21 mouse cellular contexts compared by ENCODE assay signal in the genomic region with DNA sequence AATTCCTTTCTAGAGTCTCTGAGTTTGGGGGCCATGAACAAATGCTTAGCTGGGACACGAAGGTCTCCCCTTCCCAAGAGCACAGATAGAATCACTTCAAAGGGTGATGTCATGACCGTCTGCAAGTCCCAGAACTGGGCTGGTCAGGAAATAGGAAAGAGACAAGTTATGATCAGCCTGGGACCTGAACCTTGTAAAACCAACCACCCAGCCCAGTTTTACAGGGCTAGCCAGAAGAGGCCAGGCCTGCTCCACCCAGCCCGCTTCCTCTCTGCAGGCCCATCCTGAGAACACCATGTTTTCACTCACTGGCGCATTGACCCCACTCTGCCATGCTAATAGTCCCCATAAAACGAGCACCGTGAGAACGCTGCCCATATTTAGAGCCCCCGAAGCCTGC. TPM values are rescaled to one million over a fixed set of nuclear protein-coding genes. Genes with fewer than 3 reads are reported as not detected.
DNase-seq lines count a peak whose midpoint lies in the region; ATAC-seq and TF ChIP-seq lines count a peak whose summit lies in the region.
"Had no signal": no experiment of that assay in that cellular context is flagged by ENCODE, and none has a peak within 500 bp of the region (broad histone marks: within the 10 kb centered on the region; RNA-seq: fewer than 3 reads in every experiment).

No protein-coding gene starts in this region.

- peak; percentile 33 for DNase-seq in gastrocnemius, postnatal 25 days
- no peak for DNase-seq in gastrocnemius, postnatal 10 days
- DNase-seq in lung, adult 18-20 months, result peak; percentile 46 to 70
- no peak for DNase-seq in lung, postnatal 14 days
- no peak for DNase-seq in limb, embryonic 11.5 days (ENCODE audit: low spot score)
- DNase-seq in lung, postnatal 36 days, result peak; percentile 74
- DNase-seq in midbrain, postnatal 0 days (ENCODE audit: low spot score), result no peak
- DNase-seq in B cell, adult 2 months, result no peak
- DNase-seq: adrenal gland, postnatal 14 days; cerebellum, adult 8-10 months; gastrocnemius, postnatal 36 days; kidney, adult 11 months; left cerebral cortex, postnatal 4 days; liver, embryonic 13.5 days had no signal

- H3K4me2 ChIP-seq in limb, embryonic 11.5 days (ENCODE audit: low read depth, severe bottlenecking), result no peak overlapping the region
- no peak overlapping the region for H3K4me2 ChIP-seq in midbrain, postnatal 0 days (ENCODE audit: low read depth, low read length, poor library complexity, severe bottlenecking)
- H3K4me2 ChIP-seq: forebrain, embryonic 13.5 days; liver, embryonic 13.5 days; lung, embryonic 15.5 days; midbrain, embryonic 12.5 days had no signal

- no peaks in the 10 kb centered on the region for H3K9me3 ChIP-seq in limb, embryonic 11.5 days (ENCODE audit: control insufficient read depth, low read length)
- H3K9me3 ChIP-seq in midbrain, postnatal 0 days (ENCODE audit: low read length), result no peaks in the 10 kb centered on the region
- H3K9me3 ChIP-seq: forebrain, embryonic 13.5 days; hindbrain, embryonic 10.5 days; liver, embryonic 13.5 days; lung, embryonic 15.5 days; midbrain, embryonic 12.5 days had no signal

- no peak overlapping the region for H3K4me3 ChIP-seq in limb, embryonic 11.5 days (ENCODE audit: low read depth, low read length)
- H3K4me3 ChIP-seq in midbrain, postnatal 0 days (ENCODE audit: low read depth, low read length), result no peak overlapping the region
- H3K4me3 ChIP-seq: forebrain, embryonic 13.5 days; hindbrain, embryonic 10.5 days; liver, embryonic 13.5 days; lung, embryonic 15.5 days; midbrain, embryonic 12.5 days had no signal

- H3K27me3 ChIP-seq in limb, embryonic 11.5 days (ENCODE audit: control insufficient read depth, insufficient read depth, low read length), result no peaks in the 10 kb centered on the region
- no peaks in the 10 kb centered on the region for H3K27me3 ChIP-seq in midbrain, postnatal 0 days (ENCODE audit: insufficient read depth, low read length)
- H3K27me3 ChIP-seq: forebrain, embryonic 13.5 days; liver, embryonic 13.5 days; lung, embryonic 15.5 days had no signal

- no peak for ATAC-seq in limb, embryonic 11.5 days (ENCODE audit: insufficient number of reproducible peaks, low FRiP score, low TSS enrichment, low read depth)
- no peak for ATAC-seq in midbrain, postnatal 0 days (ENCODE audit: low FRiP score)
- ATAC-seq: CD4-positive, CD25-positive, alpha-beta regulatory T cell, adult 4 months; forebrain, embryonic 13.5 days; hindbrain, embryonic 16.5 days had no signal

- TF ChIP-seq CTCF in midbrain, postnatal 0 days (IDR thresholded peaks at IDR 0.05), result no peak

- no peak overlapping the region for H3K9ac ChIP-seq in limb, embryonic 11.5 days (ENCODE audit: low read length)
- H3K9ac ChIP-seq in midbrain, postnatal 0 days (replicated peaks; ENCODE audit: low read length, poor library complexity, severe bottlenecking), result no peak overlapping the region
- H3K9ac ChIP-seq: forebrain, embryonic 13.5 days; liver, embryonic 13.5 days; lung, embryonic 15.5 days; midbrain, embryonic 12.5 days had no signal

- peaks cover 34% of the 10 kb centered on the region for H3K4me1 ChIP-seq in limb, embryonic 11.5 days (ENCODE audit: control insufficient read depth, insufficient read depth, low read length)
- H3K4me1 ChIP-seq in midbrain, postnatal 0 days (ENCODE audit: insufficient read depth, low read length), result no peaks in the 10 kb centered on the region

- no peaks in the 10 kb centered on the region for H3K36me3 ChIP-seq in limb, embryonic 11.5 days (ENCODE audit: control insufficient read depth, insufficient read depth, low read length)
- peaks cover 12% of the 10 kb centered on the region for H3K36me3 ChIP-seq in midbrain, postnatal 0 days (ENCODE audit: insufficient read depth, low read length)
- H3K36me3 ChIP-seq: liver, embryonic 13.5 days had no signal

- peak overlapping the region; percentile 4; the same call in 1 of the 2 replicates for H3K27ac ChIP-seq in limb, embryonic 11.5 days (replicated peaks; ENCODE audit: low read depth, low read length)
- no peak overlapping the region for H3K27ac ChIP-seq in midbrain, postnatal 0 days (ENCODE audit: low read depth, low read length)
- H3K27ac ChIP-seq: forebrain, embryonic 13.5 days; hindbrain, embryonic 10.5 days; liver, embryonic 13.5 days; lung, embryonic 15.5 days; midbrain, embryonic 12.5 days had no signal

- WGBS in limb, embryonic 11.5 days, result 26% methylated on average over 8 of the region's 8 CpGs
- 93% methylated on average over 8 of the region's 8 CpGs for WGBS in midbrain, postnatal 0 days

RNA-seq across cellular contexts. Expression of gene Pde9a, which starts 56.5 kb away (rescaled TPM):
- 1 to 10 TPM; 2.4 to 2.8 TPM for total RNA-seq in gastrocnemius, postnatal 25 days (2021)
- 1 to 10 TPM; 4.7 to 5.8 TPM for total RNA-seq in gastrocnemius, postnatal 10 days (2021)
- 30.0 and 31.2 TPM in 2 replicates for polyA plus RNA-seq in limb, embryonic 11.5 days (2014; fragmentation: Nextera tagmentation; extraction: Ambion mirVana)
- 27.3 and 40.2 TPM in 2 replicates for total RNA-seq in midbrain, postnatal 0 days (2014; rRNA removed)
- 32.2 and 36.4 TPM in 2 replicates for polyA plus RNA-seq in midbrain, postnatal 0 days (2015; fragmentation: Nextera tagmentation; extraction: Ambion mirVana)
- total RNA-seq: monocyte, adult 5-6 weeks had no signal
- polyA plus RNA-seq: CD4-positive, CD25-positive, alpha-beta regulatory T cell, adult 4 months had no signal

Comparison
In these comparisons a context has a peak if more than half of its experiments do, and no peak if none do; other contexts are left out.
1. DNase-seq: peak in gastrocnemius, postnatal 25 days (single experiment), lung, adult 18-20 months (2 of 2) and lung, postnatal 36 days (single experiment); none in gastrocnemius, postnatal 10 days (single experiment), lung, postnatal 14 days (single experiment), limb, embryonic 11.5 days (single experiment), midbrain, postnatal 0 days (single experiment) and B cell, adult 2 months (0 of 2).